Mouse (Mus musculus) lung, adult 18-20 months (tissue): ENCODE measurements around the gene Zbtb46.
A peak's percentile ranks its signal among the peaks of the same experiment; 100 is the strongest.

Source experiments
- DNase-seq, 2 experiments: peaks; one replicate each; pipeline ENCODE4 v3.0.0; 2022; ENCODE audit warnings: mixed read lengths in 2 of 2

Zbtb46 gene

DNA sequence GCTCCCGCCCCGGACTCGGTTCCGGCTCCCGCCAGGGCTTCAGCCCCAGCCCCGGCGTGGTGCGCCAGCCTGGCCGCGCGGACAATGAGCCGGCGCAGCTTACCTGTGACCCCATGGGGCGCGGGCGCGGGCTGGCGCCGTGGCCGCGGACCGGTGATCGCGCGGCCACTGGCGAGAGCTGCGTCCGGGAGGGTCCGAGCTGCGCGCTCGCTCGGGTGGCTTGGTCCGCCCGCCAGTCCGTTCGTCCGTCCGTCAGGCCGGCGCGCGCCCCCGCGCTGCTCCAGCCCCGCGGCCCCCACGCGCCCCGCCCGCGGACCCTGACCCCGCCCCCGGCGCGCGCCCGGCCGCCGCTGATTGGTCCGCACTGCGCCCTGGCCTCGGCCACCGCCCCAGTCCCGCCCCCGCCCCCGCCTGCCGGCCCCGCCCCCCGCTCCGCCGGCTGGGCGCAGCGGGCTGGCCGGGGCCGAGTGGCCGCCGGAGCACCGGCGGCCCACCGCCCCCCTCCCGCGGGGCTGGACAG, at the start of gene Zbtb46:
TSS of gene Zbtb46 (minus strand) at position 274 of the 520 bp plus-strand sequence.
- peak; percentile 83 to 87 for DNase-seq

GRCm38 (mm10) chr2:181498644-181499043, 39.4 kb upstream of the Zbtb46 start:
- DNase-seq: no peak

DNA sequence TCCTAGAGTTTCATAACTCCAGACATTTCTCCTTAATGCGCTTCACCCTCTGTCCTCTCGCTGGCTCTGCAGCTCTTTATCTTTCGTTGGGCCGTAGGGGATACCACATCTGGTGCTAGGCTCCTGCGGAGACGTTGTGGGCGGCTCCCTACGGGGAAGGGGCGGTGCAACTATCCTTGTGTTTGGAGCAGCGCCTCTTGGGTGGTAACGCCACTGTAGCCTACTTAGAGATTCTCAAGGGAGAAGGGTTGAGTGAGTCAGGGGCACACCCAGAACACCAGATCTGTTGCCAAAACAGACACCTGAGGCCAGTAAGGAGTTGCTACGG, 38.3 kb upstream of the Zbtb46 start:
- peak; percentile 81 to 87 for DNase-seq

GRCm38 (mm10) chr2:181496831-181497547, 37.8 kb upstream of the Zbtb46 start, which contains the start of gene Tpd52l2:
Gene Tpd52l2, plus strand, starts transcription at chr2:181497142.
- peak; percentile 94 to 95 for DNase-seq

- peak; percentile 54 to 56 for DNase-seq
Measured at GRCm38 (mm10) chr2:181496281-181496680, 37.1 kb upstream of the Zbtb46 start.

GRCm38 (mm10) chr2:181495845-181496244, 36.6 kb upstream of the Zbtb46 start:
- DNase-seq: peak; percentile 21 to 29

- no peak for DNase-seq
Measured at GRCm38 (mm10) chr2:181494266-181494945, 35.2 kb upstream of the Zbtb46 start.

- DNase-seq: no peak
Measured at GRCm38 (mm10) chr2:181493156-181493927, 34.1 kb upstream of the Zbtb46 start, which contains the start of gene Abhd16b. Gene Abhd16b, plus strand, starts transcription at chr2:181493206.

- no peak for DNase-seq
Measured at GRCm38 (mm10) chr2:181492206-181492605, 33.0 kb upstream of the Zbtb46 start.

DNA sequence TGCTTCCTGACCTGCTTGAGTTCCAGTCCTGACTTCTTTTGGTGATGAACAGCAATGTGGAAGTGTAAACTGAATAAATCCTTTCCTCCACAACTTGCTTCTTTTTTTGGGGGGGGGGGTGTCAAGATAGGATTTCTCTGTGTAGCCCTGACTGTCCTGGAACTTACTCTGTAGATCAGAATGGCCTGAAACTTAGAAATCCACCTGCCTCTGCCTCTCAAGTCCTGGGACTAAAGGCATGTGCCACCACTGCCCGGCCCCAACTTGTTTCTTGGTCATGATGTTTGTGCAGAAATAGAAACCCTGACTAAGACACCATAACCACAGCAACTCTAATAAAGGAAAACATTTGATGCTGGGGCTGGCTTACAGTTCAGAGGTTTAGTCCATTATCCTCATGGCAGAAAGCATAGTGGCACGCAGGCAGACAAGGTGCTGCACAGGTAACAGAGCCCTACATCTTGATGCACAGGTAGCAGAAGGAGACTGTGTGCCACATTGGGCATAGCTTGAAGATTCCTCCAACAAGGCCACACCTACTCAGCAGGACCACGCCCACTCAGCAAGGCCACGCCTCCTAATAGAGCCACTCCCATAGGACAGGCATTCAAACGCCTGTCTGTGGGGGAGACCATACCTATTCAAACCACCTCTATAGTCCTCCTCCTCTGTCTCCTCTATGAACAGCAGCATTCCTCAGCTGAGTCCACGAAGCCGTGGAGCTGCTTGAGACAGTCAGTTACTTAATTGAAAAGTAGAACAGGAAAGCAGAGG, 32.4 kb upstream of the Zbtb46 start:
- peak; percentile 29 to 40 for DNase-seq

- peak; percentile 11 to 30 for DNase-seq
Measured at GRCm38 (mm10) chr2:181487338-181488277, 28.4 kb upstream of the Zbtb46 start.

DNA sequence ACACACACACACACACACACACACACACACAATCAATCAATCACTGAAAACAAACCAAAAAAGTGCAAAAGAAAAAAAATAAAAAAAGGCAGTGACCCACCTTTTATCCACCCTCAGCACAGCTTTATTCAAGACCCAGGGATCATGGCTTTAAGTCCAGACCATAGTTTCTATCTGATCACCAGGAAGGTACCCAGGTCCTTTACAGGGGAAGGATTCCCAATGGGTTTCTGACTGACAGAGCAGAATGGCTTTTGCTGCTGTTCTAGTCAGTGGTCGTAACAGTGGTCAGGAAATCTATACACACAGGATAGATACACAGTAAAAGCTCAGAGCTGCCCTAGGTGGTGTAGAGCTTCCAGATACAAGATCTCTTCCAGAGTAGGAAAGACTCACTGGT, 26.5 kb upstream of the Zbtb46 start:
- DNase-seq: no peak

- no peak for DNase-seq
Measured at GRCm38 (mm10) chr2:181484456-181485233, 25.4 kb upstream of the Zbtb46 start.

DNA sequence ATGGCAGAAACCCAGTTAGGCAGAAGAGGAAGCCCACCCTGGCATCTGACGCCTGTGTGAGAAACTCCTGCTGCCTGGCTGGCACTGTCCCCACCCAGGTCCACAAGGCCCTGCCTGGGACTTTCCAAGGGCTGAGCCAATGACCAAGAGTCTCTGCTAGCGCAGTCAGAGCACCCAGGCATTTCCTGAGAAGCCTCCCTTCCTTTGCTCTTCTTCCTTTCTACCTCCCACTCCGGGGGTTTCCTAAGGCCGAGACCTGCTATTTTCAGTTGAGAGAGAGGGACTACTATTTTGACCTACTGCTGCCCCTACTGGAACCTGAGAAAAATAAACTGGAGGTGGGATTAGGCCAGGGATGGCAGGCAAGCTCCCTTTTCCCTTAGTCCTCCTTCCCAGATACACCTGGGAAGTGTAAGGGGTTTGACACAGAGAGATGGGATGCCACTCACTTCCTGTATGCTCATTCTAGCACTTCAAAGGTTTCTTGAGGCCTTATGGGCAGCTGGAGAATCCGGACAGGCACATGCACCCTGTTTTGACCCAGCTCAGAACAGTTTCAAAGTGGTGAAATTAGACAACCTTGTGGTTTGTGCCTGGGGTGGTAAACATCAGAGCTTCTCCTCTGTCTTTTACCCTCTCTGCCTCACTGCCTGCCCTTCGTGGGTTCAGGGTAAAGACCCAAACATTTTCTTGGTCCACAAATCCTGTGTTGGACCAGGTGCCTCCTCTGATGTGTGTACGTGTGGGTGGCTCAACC, 24.5 kb upstream of the Zbtb46 start:
- peak; percentile 70 to 72 for DNase-seq

GRCm38 (mm10) chr2:181483120-181483519, 23.9 kb upstream of the Zbtb46 start:
- DNase-seq: no peak

- peak; percentile 34 to 50 for DNase-seq
Measured at GRCm38 (mm10) chr2:181472256-181472827, 13.1 kb upstream of the Zbtb46 start.

GRCm38 (mm10) chr2:181471246-181471645, 12.0 kb upstream of the Zbtb46 start:
- DNase-seq: peak; percentile 68 to 76

GRCm38 (mm10) chr2:181470285-181470684, 11.1 kb upstream of the Zbtb46 start:
- peak; percentile 48 to 63 for DNase-seq

DNA sequence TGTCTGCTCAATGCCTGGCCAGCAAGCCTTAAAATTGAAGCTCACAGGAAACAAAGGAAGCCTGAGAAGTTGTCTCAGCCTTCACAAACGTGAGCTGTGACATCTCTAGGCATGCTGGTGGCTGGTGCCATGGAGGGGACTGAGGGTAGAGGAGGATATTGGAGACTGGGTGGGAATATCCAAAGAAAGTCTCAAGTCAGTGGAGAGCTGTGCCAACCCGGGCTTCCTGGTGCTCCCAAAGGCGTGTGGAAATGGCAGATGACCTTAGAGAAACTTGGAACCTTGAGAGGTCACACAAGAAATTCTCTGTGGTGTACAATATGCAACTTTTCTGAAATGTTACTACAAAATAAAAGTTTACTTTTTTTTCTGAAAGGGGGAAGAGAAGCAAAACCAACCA, 6.2 kb upstream of the Zbtb46 start:
- no peak for DNase-seq
